Mouse (Mus musculus) intestine, embryonic 15.5 days (tissue): ENCODE measurements around the gene Cpsf6. TPM values are rescaled to one million over a fixed set of nuclear protein-coding genes. Genes with fewer than 3 reads are reported as not detected.

Experiments
- ATAC-seq: fragments of 200-750 bp; cut with Nextera tagmentation; 2 replicates; pipeline ENCODE4 v1.8.0; 2017; ENCODE audit warnings: moderate TSS enrichment, moderate library complexity
- H3K27ac ChIP-seq: fragments of 300-500 bp; sonication (generic); 2 replicates; pipeline ENCODE4 v1.5.1; 2015; ENCODE audit warnings: mild to moderate bottlenecking, inconsistent platforms
- H3K27me3 ChIP-seq: fragments of 300-500 bp; sonication (generic); replicated peaks from 2 replicates; pipeline ENCODE4 v1.6.1; 2015; ENCODE audit warnings: inconsistent platforms
- H3K36me3 ChIP-seq: fragments of 300-500 bp; sonication (generic); 2 replicates; pipeline ENCODE4 v1.6.1; 2015; ENCODE audit warnings: inconsistent platforms
- H3K4me1 ChIP-seq: fragments of 300-500 bp; sonication (generic); replicated peaks from 2 replicates; pipeline ENCODE4 v1.6.1; 2015; ENCODE audit warnings: inconsistent platforms
- H3K4me2 ChIP-seq: fragments of 300-500 bp; sonication (generic); replicated peaks from 2 replicates; pipeline ENCODE4 v1.6.1; 2015; ENCODE audit warnings: mild to moderate bottlenecking, inconsistent platforms
- H3K4me3 ChIP-seq: fragments of 300-500 bp; sonication (generic); replicated peaks from 2 replicates; pipeline ENCODE4 v1.5.1; 2015; ENCODE audit warnings: inconsistent platforms
- H3K9ac ChIP-seq: fragments of 300-500 bp; sonication (generic); 2 replicates; pipeline ENCODE4 v1.6.1; 2015; ENCODE audit warnings: inconsistent platforms
- H3K9me3 ChIP-seq: fragments of 300-500 bp; sonication (generic); 2 replicates; pipeline ENCODE4 v1.6.1; 2016; ENCODE audit warnings: inconsistent platforms
- WGBS: fragments of 180-500 bp; shearing (Covaris S2); methylation state at CpG from one replicate; pipeline ENCODE4 v1.1.7; 2015; 5-methylcytosine and 5-hydroxymethylcytosine counted together
- polyA plus RNA-seq: library from polyadenylated mRNA; unstranded; fragments of >200 nt; fragmentation: Nextera tagmentation; extraction: Ambion mirVana; gene quantifications from 2 replicates; pipeline ENCODE4 v1.2.1, GENCODE M21; 2015

Gene Cpsf6
- polyA plus RNA-seq, 1 experiment from 2014 or later, result 129 TPM

DNA sequence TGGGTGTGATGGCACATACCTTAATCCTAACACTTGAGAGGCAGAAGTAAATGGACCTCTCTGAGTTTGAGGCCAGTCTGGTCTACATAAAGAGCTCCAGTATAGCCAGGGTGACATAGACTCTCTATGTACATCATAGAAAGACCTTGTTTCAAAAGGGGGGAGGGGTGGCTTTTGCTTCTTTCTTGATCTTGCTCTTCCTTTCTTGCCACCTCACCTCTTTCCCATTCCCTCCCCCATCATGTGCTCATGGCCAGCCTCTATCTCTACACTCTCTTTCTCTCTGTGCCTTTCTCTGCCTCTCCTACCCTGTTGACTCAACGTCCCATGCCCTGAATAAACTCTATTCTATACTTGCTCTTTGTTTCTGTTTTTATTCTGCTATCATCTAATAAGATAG is 6.4 kb upstream of the Cpsf6 start:
- Histone ChIP-seq H3K27ac (no peak overlapping the region), H3K4me1 (no peaks in the 10 kb centered on the region), H3K27me3 (no peaks in the 10 kb centered on the region), H3K4me2 (no peak overlapping the region), H3K9me3 (no peaks in the 10 kb centered on the region), H3K4me3 (no peak overlapping the region), H3K36me3 (no peaks in the 10 kb centered on the region), H3K9ac (no peak overlapping the region)
- 96% methylated on average over 1 of the region's 1 CpGs for WGBS
- no peak for ATAC-seq

GRCm38 (mm10) chr10:117385431-117385830 is 5.6 kb upstream of the Cpsf6 start:
- no peaks in the 10 kb centered on the region for H3K9me3 ChIP-seq
- 79% methylated on average over 4 of the region's 4 CpGs for WGBS
- H3K27ac ChIP-seq, result no peak overlapping the region

DNA sequence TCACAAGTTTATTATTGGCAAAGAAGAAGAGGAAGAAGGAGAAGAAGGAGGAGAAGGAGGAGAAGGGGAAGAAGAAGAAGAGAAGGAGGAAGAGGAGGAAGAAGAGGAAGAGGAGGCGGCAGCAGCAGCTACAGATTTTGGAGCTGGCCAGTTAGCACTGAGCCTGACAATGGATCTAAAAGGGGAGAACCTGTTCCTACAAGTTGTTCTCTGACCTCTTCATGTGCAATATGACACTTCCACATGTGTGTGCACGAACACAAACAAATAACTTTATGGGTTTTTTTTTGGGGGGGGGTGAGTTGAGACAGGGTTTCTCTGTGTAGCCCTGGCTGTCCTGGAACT is 5.2 kb upstream of the Cpsf6 start:
- Histone ChIP-seq H3K36me3 (no peaks in the 10 kb centered on the region), H3K9me3 (no peaks in the 10 kb centered on the region), H3K4me1 (no peaks in the 10 kb centered on the region), H3K4me3 (no peak overlapping the region), H3K27ac (no peak overlapping the region), H3K27me3 (no peaks in the 10 kb centered on the region), H3K4me2 (no peak overlapping the region), H3K9ac (no peak overlapping the region)
- no peak for ATAC-seq
- WGBS, result 76% methylated on average over 2 of the region's 2 CpGs

More at GRCm38 (mm10) chr10:117385431-117385830, 5.6 kb upstream of the Cpsf6 start:
- no peak overlapping the region for H3K4me2 ChIP-seq
- no peaks in the 10 kb centered on the region for H3K4me1 ChIP-seq
- no peaks in the 10 kb centered on the region for H3K36me3 ChIP-seq
- no peak overlapping the region for H3K4me3 ChIP-seq
- no peaks in the 10 kb centered on the region for H3K27me3 ChIP-seq
- H3K9ac ChIP-seq, result no peak overlapping the region
- ATAC-seq, result no peak

- H3K9ac ChIP-seq, result no peak overlapping the region
- H3K4me3 ChIP-seq, result no peak overlapping the region
- H3K27me3 ChIP-seq, result no peaks in the 10 kb centered on the region
- H3K4me1 ChIP-seq, result no peaks in the 10 kb centered on the region
- H3K9me3 ChIP-seq, result no peaks in the 10 kb centered on the region
- WGBS, result 87% methylated on average over 4 of the region's 4 CpGs
- ATAC-seq, result no peak
- no peaks in the 10 kb centered on the region for H3K36me3 ChIP-seq
- H3K27ac ChIP-seq, result no peak overlapping the region
- no peak overlapping the region for H3K4me2 ChIP-seq
These were observed 4.7 kb upstream of the Cpsf6 start for GRCm38 (mm10) chr10:117384386-117385085.

DNA sequence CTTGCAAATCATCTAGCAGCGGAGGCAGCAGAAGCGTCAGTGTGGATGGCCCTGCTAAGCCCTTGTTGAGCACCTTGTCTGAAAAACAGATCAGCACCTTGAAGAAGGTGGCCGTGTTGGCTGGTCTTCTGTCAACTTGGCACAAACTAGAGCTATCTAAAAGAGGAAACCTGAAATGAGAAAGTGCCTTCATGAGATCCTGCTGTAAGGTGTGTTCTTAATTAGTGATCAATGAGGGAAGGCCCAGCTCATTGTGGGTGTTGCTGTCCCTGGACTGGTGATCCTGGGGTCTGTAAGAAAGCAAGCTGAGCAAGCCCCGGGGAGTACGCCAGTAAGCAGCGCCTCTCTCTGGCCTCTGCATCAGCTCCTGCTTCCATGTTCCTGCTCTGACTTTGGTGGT is 4.1 kb upstream of the Cpsf6 start:
- Histone ChIP-seq H3K4me1 (no peaks in the 10 kb centered on the region), H3K9ac (no peak overlapping the region), H3K36me3 (no peaks in the 10 kb centered on the region), H3K4me2 (no peak overlapping the region), H3K9me3 (no peaks in the 10 kb centered on the region), H3K27ac (no peak overlapping the region), H3K27me3 (no peaks in the 10 kb centered on the region), H3K4me3 (no peak overlapping the region)
- ATAC-seq, result no peak
- WGBS, result 79% methylated on average over 6 of the region's 6 CpGs

DNA sequence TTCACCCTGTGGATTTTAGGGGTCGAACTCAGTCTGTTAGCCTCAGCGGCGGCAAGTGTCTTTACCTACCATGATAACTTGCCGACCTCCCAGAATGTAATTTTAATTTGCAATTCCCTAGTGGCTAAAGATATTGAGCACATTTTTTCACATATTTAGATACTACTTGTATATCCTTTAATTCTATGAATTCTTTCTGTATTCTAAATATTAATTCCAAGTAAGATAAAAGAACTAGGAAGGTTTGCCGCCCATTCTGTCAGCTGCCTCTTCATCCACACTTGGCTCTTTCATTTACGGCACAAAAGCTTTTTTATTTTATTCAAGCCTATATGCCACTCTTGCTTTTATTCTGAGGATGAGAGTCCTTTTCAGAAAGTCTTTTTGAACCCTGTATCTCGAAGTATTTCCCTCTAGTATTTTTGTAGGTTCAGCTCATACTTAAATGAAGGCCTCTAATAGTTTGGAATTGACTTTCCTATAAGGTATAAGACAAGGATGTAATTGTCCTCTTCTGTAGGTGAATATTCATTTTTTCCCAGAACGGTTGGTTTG is 3.3 kb upstream of the Cpsf6 start:
- Histone ChIP-seq H3K4me1 (no peaks in the 10 kb centered on the region), H3K9ac (no peak overlapping the region), H3K4me3 (no peak overlapping the region), H3K27ac (no peak overlapping the region), H3K4me2 (no peak overlapping the region), H3K27me3 (no peaks in the 10 kb centered on the region), H3K36me3 (no peaks in the 10 kb centered on the region), H3K9me3 (no peaks in the 10 kb centered on the region)
- no peak for ATAC-seq
- WGBS, result 82% methylated on average over 8 of the region's 8 CpGs

DNA sequence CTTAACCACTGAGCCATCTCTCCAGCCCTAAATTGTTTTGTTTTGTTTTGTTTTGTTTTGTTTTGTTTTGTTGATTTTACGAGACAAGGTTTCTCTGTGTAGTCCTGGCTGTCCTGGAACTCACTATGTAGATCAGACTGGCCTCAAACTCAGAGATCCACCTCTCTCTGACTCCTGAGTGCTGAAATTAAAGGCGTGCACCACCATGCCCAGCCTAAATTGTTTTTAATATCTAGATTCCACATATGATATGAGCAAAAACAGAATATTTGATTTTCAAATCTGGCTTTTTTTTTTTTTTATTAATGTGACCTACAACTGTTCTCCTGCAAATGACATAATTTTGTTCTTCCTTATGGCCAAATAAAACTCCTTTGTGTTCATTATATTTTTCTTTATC is 2.3 kb upstream of the Cpsf6 start:
- Histone ChIP-seq H3K4me1 (no peaks in the 10 kb centered on the region), H3K4me3 (no peak overlapping the region), H3K9me3 (no peaks in the 10 kb centered on the region), H3K4me2 (no peak overlapping the region), H3K27me3 (no peaks in the 10 kb centered on the region), H3K36me3 (no peaks in the 10 kb centered on the region), H3K27ac (no peak overlapping the region), H3K9ac (no peak overlapping the region)
- WGBS, result 77% methylated on average over 2 of the region's 2 CpGs
- ATAC-seq, result no peak

DNA sequence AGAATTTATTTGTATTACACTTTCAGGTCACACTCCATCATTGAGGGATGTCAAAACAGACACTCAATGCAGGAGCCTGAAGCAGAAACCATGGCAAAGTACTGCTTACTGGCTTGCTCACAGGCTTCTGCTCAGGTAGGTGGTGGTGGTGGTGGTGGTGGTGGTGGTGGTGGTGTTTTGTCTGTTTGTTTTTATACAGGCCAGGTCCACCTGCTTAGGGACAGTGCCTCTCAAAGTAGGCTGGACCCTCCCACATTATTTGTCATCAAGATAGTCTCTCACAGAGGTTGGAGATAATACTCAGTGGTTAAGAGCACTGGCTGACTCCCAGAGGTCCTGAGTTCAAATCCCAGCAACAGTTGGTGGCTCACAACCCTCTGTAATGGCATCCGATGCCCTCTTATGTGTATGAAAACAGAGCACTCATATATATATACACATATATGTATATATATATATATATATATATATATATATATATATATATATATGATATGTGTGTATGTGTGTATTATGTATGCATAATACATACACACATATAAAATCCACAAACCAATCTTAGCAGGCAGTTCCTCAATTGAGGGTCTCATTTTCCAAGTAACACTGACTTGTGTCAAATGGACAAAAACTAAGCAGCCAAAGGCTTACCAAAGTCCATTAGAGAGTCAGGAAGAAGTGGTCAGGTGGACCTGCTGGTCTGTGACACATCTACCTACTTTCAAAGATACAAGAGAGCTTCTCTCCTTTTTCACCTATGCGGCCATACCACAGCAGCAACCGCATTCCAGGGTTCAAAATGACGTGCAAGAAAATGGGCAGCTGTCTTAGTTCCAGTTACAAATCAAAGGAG is 1.1 kb upstream of the Cpsf6 start:
- H3K9ac ChIP-seq, result no peak overlapping the region
- H3K27me3 ChIP-seq, result no peaks in the 10 kb centered on the region
- no peak overlapping the region for H3K4me2 ChIP-seq
- no peaks in the 10 kb centered on the region for H3K36me3 ChIP-seq
- no peaks in the 10 kb centered on the region for H3K9me3 ChIP-seq
- WGBS, result 91% methylated on average over 4 of the region's 4 CpGs
- no peak overlapping the region for H3K27ac ChIP-seq
- no peak overlapping the region for H3K4me3 ChIP-seq
- no peak for ATAC-seq
- H3K4me1 ChIP-seq, result no peaks in the 10 kb centered on the region

GRCm38 (mm10) chr10:117379441-117379840 is 374 bp downstream of the Cpsf6 start:
- Histone ChIP-seq H3K4me3 (no peak overlapping the region), H3K36me3 (no peaks in the 10 kb centered on the region), H3K4me1 (0 out of 2 replicates have a peak, but pooled peaks cover 2% of the 10 kb centered on the region), H3K4me2 (no peak overlapping the region), H3K9me3 (no peaks in the 10 kb centered on the region), H3K27me3 (no peaks in the 10 kb centered on the region), H3K27ac (no peak overlapping the region), H3K9ac (no peak overlapping the region)
- no peak for ATAC-seq
- WGBS, result 93% methylated on average over 2 of the region's 2 CpGs

DNA sequence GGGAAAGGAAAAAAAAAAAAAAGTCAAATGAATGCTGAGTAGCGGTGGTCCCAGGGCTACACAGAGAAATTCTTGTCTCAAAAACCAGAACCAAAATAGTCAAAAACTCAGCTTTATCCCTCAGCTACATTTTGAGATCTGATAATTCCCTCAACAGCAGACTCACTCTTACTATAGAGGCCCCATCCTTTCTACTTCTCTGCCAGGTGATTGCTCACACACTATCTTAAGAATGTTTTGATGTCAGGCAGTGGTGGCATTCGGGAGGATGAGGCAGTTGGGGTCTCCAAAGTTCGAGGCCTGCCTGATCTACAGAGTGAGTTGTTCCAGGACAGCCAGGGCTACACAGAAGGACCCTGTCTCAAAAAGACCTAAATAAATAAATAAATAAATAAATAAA is 1.2 kb downstream of the Cpsf6 start:
- Histone ChIP-seq H3K9me3 (no peaks in the 10 kb centered on the region), H3K36me3 (no peaks in the 10 kb centered on the region), H3K27ac (no peak overlapping the region), H3K4me2 (no peak overlapping the region), H3K4me3 (no peak overlapping the region), H3K4me1 (0 out of 2 replicates have a peak, but pooled peaks cover 2% of the 10 kb centered on the region), H3K9ac (no peak overlapping the region), H3K27me3 (no peaks in the 10 kb centered on the region)
- ATAC-seq, result no peak
- 87% methylated on average over 3 of the region's 3 CpGs for WGBS

DNA sequence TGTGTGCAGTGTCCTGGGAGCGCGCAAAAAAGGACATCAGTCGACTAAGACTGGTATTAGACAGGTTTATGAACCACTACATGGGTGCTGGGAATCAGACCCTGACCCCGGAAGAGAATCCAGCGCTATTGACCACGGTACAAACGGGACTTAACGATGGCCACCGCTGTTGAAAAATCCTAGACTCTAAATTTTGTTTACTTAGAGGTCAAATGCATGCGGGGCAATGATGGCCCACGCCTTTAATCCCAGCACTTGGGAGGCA is 1.6 kb downstream of the Cpsf6 start:
- 93% methylated on average over 11 of the region's 11 CpGs for WGBS
- Histone ChIP-seq H3K36me3 (no peaks in the 10 kb centered on the region), H3K9ac (no peak overlapping the region), H3K4me1 (0 out of 2 replicates have a peak, but pooled peaks cover 2% of the 10 kb centered on the region), H3K9me3 (no peaks in the 10 kb centered on the region), H3K4me3 (no peak overlapping the region), H3K27ac (no peak overlapping the region), H3K4me2 (no peak overlapping the region), H3K27me3 (no peaks in the 10 kb centered on the region)
- ATAC-seq, result no peak

DNA sequence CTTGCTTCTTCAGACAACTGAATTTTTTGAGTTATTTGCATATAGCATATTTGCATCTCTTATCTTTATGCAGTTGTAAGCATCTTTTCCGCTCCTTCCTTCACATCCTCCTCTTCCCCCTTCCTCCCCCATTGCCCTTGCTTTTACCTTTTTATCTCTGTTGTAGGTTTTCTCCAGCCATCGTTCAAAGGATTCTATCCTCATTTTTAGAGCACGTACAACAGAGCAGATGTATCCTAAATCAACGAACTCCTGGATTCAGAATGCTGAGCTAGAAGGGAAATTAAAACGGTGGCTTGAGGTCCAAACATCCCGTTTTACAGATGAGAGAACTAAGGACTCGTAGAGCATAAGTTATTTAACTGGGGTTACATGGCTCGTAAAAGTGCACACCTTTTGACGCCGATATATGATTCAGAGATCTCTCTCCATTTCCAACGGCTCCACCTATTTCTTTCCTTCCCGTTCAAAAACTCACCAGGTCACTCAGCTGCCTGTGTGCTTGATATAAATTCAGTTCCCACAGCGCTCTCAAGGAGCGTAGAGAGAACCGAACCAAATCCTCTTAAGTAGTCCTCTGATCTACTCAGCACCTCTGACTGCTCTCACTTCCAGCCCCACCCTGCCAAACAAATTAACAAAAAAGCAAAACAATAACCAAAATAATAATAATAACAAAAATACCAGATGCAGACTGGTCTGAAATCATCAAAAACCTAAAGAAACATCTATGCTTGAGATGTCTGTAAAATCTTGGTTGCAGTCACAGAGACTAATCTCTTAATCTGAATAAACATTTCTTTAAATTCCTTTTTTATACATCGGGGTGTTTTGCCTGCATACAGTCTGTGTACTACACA is 2.2 kb downstream of the Cpsf6 start:
- ATAC-seq, result no peak
- no peaks in the 10 kb centered on the region for H3K9me3 ChIP-seq
- H3K9ac ChIP-seq, result peak overlapping the region; percentile 6; the same call in 1 of the 2 replicates
- WGBS, result 21% methylated on average over 16 of the region's 16 CpGs
- H3K27ac ChIP-seq, result no peak overlapping the region
- H3K4me3 ChIP-seq, result peak overlapping the region; percentile 99
- H3K4me1 ChIP-seq, result 0 out of 2 replicates have a peak, but pooled peaks cover 2% of the 10 kb centered on the region
- no peaks in the 10 kb centered on the region for H3K27me3 ChIP-seq
- H3K36me3 ChIP-seq, result no peaks in the 10 kb centered on the region
- peak overlapping the region; percentile 60 for H3K4me2 ChIP-seq
